12 mouse cellular contexts compared by ENCODE assay signal in the genomic region with DNA sequence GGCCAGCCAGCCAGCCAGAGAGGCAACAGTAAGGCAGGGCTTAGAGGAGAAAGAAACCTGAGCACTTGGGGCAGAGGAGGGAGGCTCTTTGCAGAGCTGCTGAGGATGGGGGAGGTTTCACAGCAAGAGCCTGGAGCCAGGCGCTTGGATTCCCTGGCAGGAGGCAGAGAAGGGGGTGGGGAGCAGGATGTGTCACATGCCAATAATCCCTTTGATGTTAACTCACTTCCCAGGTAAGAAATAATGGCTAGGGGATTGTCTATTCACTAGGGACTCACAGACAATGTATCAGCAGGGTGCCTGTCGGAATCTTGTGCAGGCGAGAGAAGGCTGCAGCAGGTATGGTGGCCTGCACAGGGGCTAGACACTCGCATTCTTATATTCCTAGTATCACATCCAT.
DNase-seq lines count a peak whose midpoint lies in the region; ATAC-seq lines count a peak whose summit lies in the region.
"Had no signal": no experiment of that assay in that cellular context is flagged by ENCODE, and none has a peak within 500 bp of the region (broad histone marks: within the 10 kb centered on the region; RNA-seq: fewer than 3 reads in every experiment).

No protein-coding gene starts in this region.

- H3K9ac ChIP-seq in embryonic facial prominence, embryonic 11.5 days (replicated peaks; ENCODE audit: low read length), result peak overlapping the region; percentile 25; the same call in 1 of the 2 replicates
- H3K9ac ChIP-seq in hindbrain, embryonic 14.5 days, result no peak overlapping the region
- no peak overlapping the region for H3K9ac ChIP-seq in midbrain, embryonic 16.5 days (ENCODE audit: low read depth, low read length)
- H3K9ac ChIP-seq: lung, embryonic 15.5 days had no signal

- DNase-seq in ZHBTc4 (ENCODE audit: low read depth, low spot score), result peak; percentile 95
- peak; percentile 71 for DNase-seq in embryonic facial prominence, embryonic 11.5 days (ENCODE audit: low spot score)
- no peak for DNase-seq in hindbrain, embryonic 14.5 days (ENCODE audit: low spot score)
- DNase-seq in layer of hippocampus, postnatal 25 days (ENCODE audit: extremely low spot score in 1 of 2, low spot score in 1 of 2), result no peak
- DNase-seq in layer of hippocampus, postnatal 10 days (ENCODE audit: low spot score in 2 of 2), result no peak
- DNase-seq: heart, adult 2 months; kidney, postnatal 25 days had no signal

- no peaks in the 10 kb centered on the region for H3K36me3 ChIP-seq in embryonic facial prominence, embryonic 11.5 days (replicated peaks; ENCODE audit: control insufficient read depth, insufficient read depth, low read depth, low read length)
- H3K36me3 ChIP-seq in hindbrain, embryonic 14.5 days (replicated peaks; ENCODE audit: control insufficient read depth, insufficient read depth), result no peaks in the 10 kb centered on the region
- H3K36me3 ChIP-seq in midbrain, embryonic 16.5 days (ENCODE audit: control insufficient read depth, insufficient read depth, low read length), result no peaks in the 10 kb centered on the region
- H3K36me3 ChIP-seq: lung, embryonic 15.5 days had no signal

- peak; percentile 93 for ATAC-seq in embryonic facial prominence, embryonic 11.5 days (replicated peaks; ENCODE audit: insufficient number of reproducible peaks, low FRiP score, low TSS enrichment, low read depth)
- peak; percentile 67; the same call in 1 of the 2 replicates for ATAC-seq in hindbrain, embryonic 14.5 days (ENCODE audit: low FRiP score)
- peak; percentile 89 for ATAC-seq in midbrain, embryonic 16.5 days
- ATAC-seq in megakaryocyte-erythroid progenitor cell, adult 5-6 weeks (replicated peaks; ENCODE audit: low FRiP score, low TSS enrichment, poor library complexity, severe bottlenecking), result no peak
- no peak for ATAC-seq in inflammation-experienced regulatory T-cells, adult 6 months

- H3K9me3 ChIP-seq in embryonic facial prominence, embryonic 11.5 days (replicated peaks; ENCODE audit: control insufficient read depth, low read length), result no peaks in the 10 kb centered on the region
- no peaks in the 10 kb centered on the region for H3K9me3 ChIP-seq in hindbrain, embryonic 14.5 days (ENCODE audit: control insufficient read depth, low read length)
- H3K9me3 ChIP-seq in midbrain, embryonic 16.5 days (replicated peaks; ENCODE audit: control insufficient read depth, low read length, poor library complexity, severe bottlenecking), result no peaks in the 10 kb centered on the region
- H3K9me3 ChIP-seq: lung, embryonic 15.5 days had no signal

- 9% methylated on average over 4 of the region's 4 CpGs for WGBS in embryonic facial prominence, embryonic 11.5 days
- 13% methylated on average over 4 of the region's 4 CpGs for WGBS in hindbrain, embryonic 14.5 days
- WGBS in midbrain, embryonic 16.5 days, result 3% methylated on average over 4 of the region's 4 CpGs

- no peaks in the 10 kb centered on the region; the same call in 1 of the 2 replicates for H3K4me1 ChIP-seq in embryonic facial prominence, embryonic 11.5 days (ENCODE audit: control insufficient read depth, insufficient read depth, low read length)
- H3K4me1 ChIP-seq in hindbrain, embryonic 14.5 days (replicated peaks; ENCODE audit: control insufficient read depth, insufficient read depth, low read length), result no peaks in the 10 kb centered on the region
- peaks cover 4% of the 10 kb centered on the region; the same call in 1 of the 2 replicates for H3K4me1 ChIP-seq in midbrain, embryonic 16.5 days (ENCODE audit: control insufficient read depth, insufficient read depth, low read length)
- H3K4me1 ChIP-seq: lung, embryonic 15.5 days had no signal

- H3K27me3 ChIP-seq in embryonic facial prominence, embryonic 11.5 days (ENCODE audit: control insufficient read depth, insufficient read depth, low read length), result no peaks in the 10 kb centered on the region
- H3K27me3 ChIP-seq in hindbrain, embryonic 14.5 days (ENCODE audit: control insufficient read depth, insufficient read depth, low read length), result no peaks in the 10 kb centered on the region
- H3K27me3 ChIP-seq in midbrain, embryonic 16.5 days (ENCODE audit: control insufficient read depth, insufficient read depth, low read depth, low read length), result no peaks in the 10 kb centered on the region
- H3K27me3 ChIP-seq: lung, embryonic 15.5 days had no signal

- H3K4me2 ChIP-seq in embryonic facial prominence, embryonic 11.5 days (ENCODE audit: low read depth, low read length), result no peak overlapping the region
- peak overlapping the region; percentile 29 for H3K4me2 ChIP-seq in hindbrain, embryonic 14.5 days (replicated peaks)
- peak overlapping the region; percentile 31 for H3K4me2 ChIP-seq in midbrain, embryonic 16.5 days (ENCODE audit: low read length)
- H3K4me2 ChIP-seq: lung, embryonic 15.5 days had no signal

- no peak overlapping the region for H3K4me3 ChIP-seq in embryonic facial prominence, embryonic 11.5 days (ENCODE audit: low read depth, low read length)
- no peak overlapping the region for H3K4me3 ChIP-seq in hindbrain, embryonic 14.5 days (replicated peaks; ENCODE audit: low read length)
- peak overlapping the region; percentile 1; the same call in 1 of the 2 replicates for H3K4me3 ChIP-seq in midbrain, embryonic 16.5 days (ENCODE audit: low read depth, low read length)
- H3K4me3 ChIP-seq: erythroblast, embryonic 14.5 days; heart, adult 2 months; lung, embryonic 15.5 days had no signal

- no peak overlapping the region for H3K27ac ChIP-seq in embryonic facial prominence, embryonic 11.5 days (replicated peaks; ENCODE audit: low read depth, low read length)
- H3K27ac ChIP-seq in hindbrain, embryonic 14.5 days, result no peak overlapping the region
- 0 out of 2 replicates have a peak overlapping the region, but pooled peaks have one; percentile 6 for H3K27ac ChIP-seq in midbrain, embryonic 16.5 days (ENCODE audit: low read length)
- H3K27ac ChIP-seq: heart, adult 2 months; lung, embryonic 15.5 days had no signal

Comparison
In these comparisons a context has a peak if more than half of its experiments do, and no peak if none do; other contexts are left out.
1. DNase-seq: peak in ZHBTc4 (single experiment) and embryonic facial prominence, embryonic 11.5 days (single experiment); none in hindbrain, embryonic 14.5 days (single experiment), layer of hippocampus, postnatal 25 days (0 of 2) and layer of hippocampus, postnatal 10 days (0 of 2).
2. ATAC-seq: peak in embryonic facial prominence, embryonic 11.5 days (single experiment), hindbrain, embryonic 14.5 days (single experiment) and midbrain, embryonic 16.5 days (single experiment); none in megakaryocyte-erythroid progenitor cell, adult 5-6 weeks (single experiment) and inflammation-experienced regulatory T-cells, adult 6 months (single experiment).